Mouse (Mus musculus) small intestine, adult 2 months (tissue): ENCODE data around the gene Nfib. TPM values are rescaled to one million over a fixed set of nuclear protein-coding genes. Genes with fewer than 3 reads are reported as not detected.

Experiments
- H3K27ac ChIP-seq: fragments of 200-500 bp; 2 replicates; pipeline ENCODE4 v1.5.1; 2012; ENCODE audit warnings: low read depth, low read length, control low read depth, inconsistent platforms; ENCODE audit not compliant: insufficient read depth
- H3K27me3 ChIP-seq: fragments of 200-500 bp; 2 replicates; pipeline ENCODE4 v1.6.1; 2012; ENCODE audit warnings: mild to moderate bottlenecking, moderate library complexity, low read length, inconsistent platforms; ENCODE audit not compliant: control insufficient read depth, insufficient read depth
- H3K36me3 ChIP-seq: fragments of 200-500 bp; 2 replicates; pipeline ENCODE4 v1.6.1; 2012; ENCODE audit warnings: mild to moderate bottlenecking, low read length, control low read depth, inconsistent platforms; ENCODE audit not compliant: control insufficient read depth, insufficient read depth
- H3K4me1 ChIP-seq: fragments of 200-500 bp; 2 replicates; pipeline ENCODE4 v1.6.1; 2012; ENCODE audit warnings: low read length, inconsistent platforms, mixed read lengths; ENCODE audit not compliant: control insufficient read depth, insufficient read depth, insufficient read length
- H3K4me3 ChIP-seq: fragments of 200-500 bp; 2 replicates; pipeline ENCODE4 v1.5.1; 2012; ENCODE audit warnings: low read depth, mild to moderate bottlenecking, control low read depth, inconsistent platforms, low read length, moderate library complexity
- CTCF ChIP-seq: fragments of 200-500 bp; IDR thresholded peaks from 2 replicates; pipeline ENCODE4 v1.5.1; 2012; ENCODE audit warnings: low read depth, mild to moderate bottlenecking, control low read depth, inconsistent platforms, low read length, moderate library complexity, mixed read lengths; ENCODE audit not compliant: insufficient replicate concordance, insufficient read length; ENCODE audit errors: extremely low read depth
- POLR2A ChIP-seq: fragments of 200-500 bp; IDR thresholded peaks from 2 replicates; pipeline ENCODE4 v1.6.1; 2012; ENCODE audit warnings: low read depth, mild to moderate bottlenecking, control low read depth, inconsistent platforms, low read length, moderate library complexity
- WGBS: fragments of 180-500 bp; shearing (Covaris S2); methylation state at CpG from one replicate; pipeline ENCODE4 v1.1.7; 2018; 5-methylcytosine and 5-hydroxymethylcytosine counted together
- polyA plus RNA-seq: library from polyadenylated mRNA; depleted of rRNA; stranded (reverse); fragments of >200 nt; gene quantifications from 2 replicates; pipeline ENCODE4 v1.2.3, GENCODE M21; 2012

The Nfib gene
- polyA plus RNA-seq, 1 experiment, result 4.7 TPM

DNA sequence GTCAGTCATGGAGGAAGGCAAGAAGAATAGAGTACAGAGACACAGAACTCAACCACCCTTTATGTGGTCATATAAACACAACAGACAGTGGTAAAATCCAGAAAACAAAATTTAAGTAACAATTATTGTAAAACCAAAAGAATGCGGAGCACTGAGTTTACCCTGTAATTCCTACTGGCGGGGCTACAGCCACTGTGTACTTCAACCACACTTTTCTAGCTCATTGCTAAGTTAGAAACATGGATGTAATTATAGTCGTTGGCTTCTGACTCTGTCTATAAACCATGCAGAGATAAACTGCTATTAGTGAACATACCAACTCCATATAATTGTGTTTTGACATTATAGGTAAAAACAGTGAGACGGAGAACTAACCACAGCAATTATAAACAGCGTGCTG, 231.2 kb downstream of the Nfib start:
- Histone ChIP-seq H3K27ac (no peak overlapping the region), H3K4me1 (no peaks in the 10 kb centered on the region), H3K27me3 (no peaks in the 10 kb centered on the region), H3K4me3 (no peak overlapping the region), H3K36me3 (no peaks in the 10 kb centered on the region)
- WGBS, result 74% methylated on average over 5 of the region's 5 CpGs
- TF ChIP-seq CTCF (no peak), POLR2A (no peak)

DNA sequence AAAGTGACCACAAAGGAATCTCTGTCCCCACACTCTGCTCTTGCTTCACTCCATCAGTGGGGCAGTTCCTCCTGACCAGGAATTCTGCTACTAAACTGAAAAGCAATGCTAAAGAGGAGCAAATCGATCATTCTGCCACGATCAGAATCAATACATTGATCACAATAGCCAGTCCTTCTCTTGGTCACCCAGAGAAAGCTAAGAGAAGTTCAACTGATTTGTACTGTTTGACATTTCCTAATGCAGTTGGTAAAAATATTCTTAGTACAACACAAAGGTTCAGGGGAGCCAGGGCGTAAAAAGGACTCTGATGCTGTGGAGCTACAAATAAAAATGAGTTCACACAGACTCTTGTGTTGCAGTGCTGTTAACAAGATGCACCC, 234.6 kb downstream of the Nfib start:
- H3K36me3 ChIP-seq, result no peaks in the 10 kb centered on the region
- TF ChIP-seq CTCF, result no peak
- no peak for TF ChIP-seq POLR2A
- no peak overlapping the region for H3K4me3 ChIP-seq
- H3K27ac ChIP-seq, result no peak overlapping the region
- H3K27me3 ChIP-seq, result no peaks in the 10 kb centered on the region
- WGBS, result 77% methylated on average over 3 of the region's 3 CpGs
- peaks cover 2% of the 10 kb centered on the region; the same call in 1 of the 2 replicates for H3K4me1 ChIP-seq

DNA sequence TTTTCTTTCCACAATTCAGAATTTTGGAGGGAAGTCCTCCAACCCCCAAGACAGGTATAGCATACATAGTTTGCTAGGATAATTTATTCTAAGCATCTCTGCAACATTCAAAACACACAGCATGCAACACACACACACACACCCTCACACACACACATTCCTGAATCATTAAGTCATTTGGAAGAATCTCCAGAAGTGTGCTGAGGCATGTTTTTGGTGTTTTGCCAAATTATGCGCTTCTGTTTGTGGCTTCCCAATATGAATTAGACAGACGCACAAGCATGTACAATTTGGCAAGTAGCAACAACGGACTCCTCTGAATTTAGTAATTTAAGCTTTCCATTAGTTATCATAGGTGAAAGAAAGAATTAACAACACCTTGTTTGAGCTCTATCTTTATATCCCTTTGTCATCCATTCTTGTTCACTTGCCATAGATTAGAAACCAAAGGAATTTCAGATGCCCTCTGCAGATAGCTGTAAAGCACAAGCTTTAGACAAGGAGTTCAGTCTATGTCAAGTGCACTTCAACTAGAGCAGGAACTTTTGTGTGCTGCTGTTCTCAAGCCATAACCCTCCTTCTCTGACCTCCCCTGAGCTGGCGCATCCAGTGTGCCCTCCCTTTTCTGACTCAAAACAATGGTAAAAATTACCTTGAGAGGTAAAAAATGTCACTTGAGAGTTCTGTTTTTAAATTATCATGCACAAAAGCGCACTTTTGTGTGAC, 235.2 kb downstream of the Nfib start:
- Histone ChIP-seq H3K4me1 (peaks cover 2% of the 10 kb centered on the region; the same call in 1 of the 2 replicates), H3K27me3 (no peaks in the 10 kb centered on the region), H3K36me3 (no peaks in the 10 kb centered on the region), H3K27ac (no peak overlapping the region), H3K4me3 (no peak overlapping the region)
- TF ChIP-seq POLR2A, result no peak
- no peak for TF ChIP-seq CTCF
- WGBS, result 69% methylated on average over 5 of the region's 5 CpGs

DNA sequence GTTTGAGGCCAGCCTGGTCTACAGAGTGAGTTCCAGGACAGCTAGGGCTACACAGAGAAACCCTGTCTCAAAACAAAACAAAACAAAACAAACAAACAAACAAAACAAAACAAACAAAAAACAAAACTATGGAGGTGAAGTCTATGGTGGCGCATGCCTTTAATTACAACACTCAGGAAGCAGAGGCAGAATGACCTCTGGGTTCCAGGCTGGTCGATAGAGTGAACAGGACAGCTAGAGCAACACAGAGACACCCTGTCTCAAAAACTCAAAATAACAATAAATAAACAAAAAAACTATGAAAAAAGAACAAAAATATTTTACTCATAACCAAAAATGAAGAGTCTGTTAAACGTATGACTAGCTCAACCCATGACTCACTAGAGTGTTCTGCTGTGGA, 236.6 kb downstream of the Nfib start:
- no peaks in the 10 kb centered on the region for H3K36me3 ChIP-seq

DNA sequence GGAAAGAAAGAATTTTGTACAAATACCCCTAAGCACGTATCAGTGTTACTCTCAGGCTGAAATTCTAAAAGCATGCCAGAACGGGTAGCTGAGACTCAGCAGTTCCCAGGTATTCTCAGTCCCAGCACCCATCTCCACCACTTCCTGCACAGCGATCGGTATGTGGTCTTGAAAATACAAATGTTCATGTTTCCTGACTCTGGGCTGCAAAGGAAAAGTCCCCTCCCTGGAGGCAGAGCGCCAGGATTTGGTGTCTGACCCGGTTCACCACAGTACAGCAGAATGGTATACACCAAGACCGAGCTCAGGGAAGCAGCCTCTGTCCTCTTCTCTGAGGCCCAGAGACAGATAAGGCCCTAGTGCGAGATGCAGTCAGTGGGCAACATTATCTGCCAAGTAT, 238.8 kb downstream of the Nfib start:
- Histone ChIP-seq H3K27me3 (no peaks in the 10 kb centered on the region), H3K4me1 (peaks cover 5% of the 10 kb centered on the region), H3K4me3 (no peak overlapping the region), H3K27ac (peak overlapping the region; percentile 30; the same call in 1 of the 2 replicates), H3K36me3 (no peaks in the 10 kb centered on the region)
- WGBS, result 55% methylated on average over 8 of the region's 8 CpGs
- TF ChIP-seq CTCF, result no peak
- TF ChIP-seq POLR2A, result no peak

More for the DNA sequence above, 236.6 kb downstream of the Nfib start:
- H3K27me3 ChIP-seq, result no peaks in the 10 kb centered on the region
- TF ChIP-seq POLR2A, result no peak
- TF ChIP-seq CTCF, result no peak
- no peak overlapping the region for H3K4me3 ChIP-seq
- peaks cover 5% of the 10 kb centered on the region for H3K4me1 ChIP-seq
- H3K27ac ChIP-seq, result no peak overlapping the region
- 80% methylated on average over 3 of the region's 3 CpGs for WGBS

DNA sequence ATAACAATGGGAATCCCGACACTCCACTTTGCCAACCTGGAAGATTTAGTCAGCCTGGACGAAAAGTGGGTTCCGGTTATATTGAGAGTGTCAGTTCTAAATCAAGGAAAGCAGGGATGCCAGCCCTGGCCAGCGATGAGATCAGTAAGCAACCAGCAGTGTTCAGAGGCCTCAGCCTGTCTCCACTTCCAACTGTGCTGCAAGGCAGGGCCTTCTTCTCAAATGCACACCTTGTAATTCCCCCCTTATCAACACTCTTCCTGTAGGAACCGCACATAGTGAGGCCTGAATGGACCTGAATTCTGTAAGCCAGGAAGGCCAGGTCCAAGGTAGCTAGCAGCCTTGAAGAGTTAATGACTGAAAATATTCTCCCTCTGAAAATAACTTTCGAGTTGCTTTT, 239.4 kb downstream of the Nfib start:
- H3K36me3 ChIP-seq, result no peaks in the 10 kb centered on the region
- TF ChIP-seq POLR2A, result no peak
- TF ChIP-seq CTCF, result no peak
- peaks cover 5% of the 10 kb centered on the region for H3K4me1 ChIP-seq
- no peaks in the 10 kb centered on the region for H3K27me3 ChIP-seq
- 75% methylated on average over 6 of the region's 6 CpGs for WGBS
- H3K27ac ChIP-seq, result 0 out of 2 replicates have a peak overlapping the region, but pooled peaks have one; percentile 38
- no peak overlapping the region for H3K4me3 ChIP-seq

DNA sequence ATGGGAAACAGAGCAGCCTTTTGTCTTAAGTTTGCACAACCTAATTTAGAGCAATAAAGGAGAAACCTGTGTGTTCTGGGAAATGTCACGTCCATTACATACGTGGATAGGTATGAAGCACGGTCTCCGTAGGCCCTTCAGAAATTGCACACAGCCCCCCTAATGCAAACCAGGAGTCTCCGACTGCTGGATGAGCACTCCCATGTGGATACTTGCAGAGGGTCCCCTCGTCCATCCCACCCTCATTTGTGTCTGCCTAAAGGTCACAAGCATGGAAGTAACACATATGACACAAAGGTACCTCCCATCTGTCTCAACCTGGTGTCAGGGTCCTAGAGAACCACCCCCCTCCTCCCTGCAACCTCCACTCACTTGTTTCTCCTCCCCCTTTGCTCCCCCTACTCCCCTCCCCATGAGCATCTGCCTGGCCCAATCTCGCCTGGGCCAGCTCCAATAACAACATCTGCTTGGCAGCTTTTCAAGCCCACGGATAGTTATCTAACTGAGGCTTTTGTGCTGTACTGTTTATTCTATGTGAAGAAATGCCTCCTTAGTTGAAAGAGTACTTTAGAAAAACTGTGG, 241.4 kb downstream of the Nfib start:
- Histone ChIP-seq H3K36me3 (no peaks in the 10 kb centered on the region), H3K4me1 (peaks cover 5% of the 10 kb centered on the region), H3K27me3 (no peaks in the 10 kb centered on the region), H3K4me3 (no peak overlapping the region), H3K27ac (no peak overlapping the region)
- WGBS, result 32% methylated on average over 8 of the region's 8 CpGs
- TF ChIP-seq POLR2A (no peak), CTCF (no peak)
